In genomic region chr11:76824885-76825265, GRCm38 (mm10) we compare ENCODE assay signal across 27 mouse cellular contexts. TPM values are rescaled to one million over a fixed set of nuclear protein-coding genes. Genes with fewer than 3 reads are reported as not detected.
DNase-seq lines count a peak whose midpoint lies in the region; ATAC-seq and TF ChIP-seq lines count a peak whose summit lies in the region.
"Had no signal": no experiment of that assay in that cellular context is flagged by ENCODE, and none has a peak within 500 bp of the region (broad histone marks: within the 10 kb centered on the region; RNA-seq: fewer than 3 reads in every experiment).

No protein-coding gene starts in this region.

- DNase-seq in forebrain, embryonic 11.5 days (ENCODE audit: low spot score): no peak
- peak; percentile 21 for DNase-seq in right cerebral cortex, adult 18-20 months
- no peak for DNase-seq in right cerebral cortex, postnatal 36 days (ENCODE audit: low spot score in 2 of 2)
- DNase-seq in urinary bladder, adult 2 months (ENCODE audit: low spot score): no peak
- no peak for DNase-seq in c-Kit-positive CD71-positive TER-119-positive erythroid progenitor cells, embryonic 14.5 days (ENCODE audit: low spot score)
- DNase-seq: adrenal gland, postnatal 25 days; cerebellum, adult 9-10 months; gastrocnemius, postnatal 14 days; heart, adult 11 months; heart, postnatal 36 days; kidney, adult 2 months; kidney, postnatal 36 days; lung, postnatal 36 days; thymus, adult 18-20 months; thymus, postnatal 25 days had no signal

- no peak overlapping the region for H3K4me3 ChIP-seq in forebrain, embryonic 15.5 days
- no peak overlapping the region for H3K4me3 ChIP-seq in forebrain, embryonic 11.5 days (ENCODE audit: low read depth, low read length)
- H3K4me3 ChIP-seq in small intestine, adult 2 months (ENCODE audit: low read depth, low read length): no peak overlapping the region
- H3K4me3 ChIP-seq: embryonic facial prominence, embryonic 13.5 days; hindbrain, embryonic 12.5 days; intestine, embryonic 15.5 days; limb, embryonic 13.5 days; neural tube, embryonic 12.5 days had no signal

- peaks cover 15% of the 10 kb centered on the region for H3K4me1 ChIP-seq in forebrain, embryonic 15.5 days
- H3K4me1 ChIP-seq in forebrain, embryonic 11.5 days (replicated peaks; ENCODE audit: control insufficient read depth, insufficient read depth, low read length): no peaks in the 10 kb centered on the region
- H3K4me1 ChIP-seq in small intestine, adult 2 months (ENCODE audit: control insufficient read depth, insufficient read depth, insufficient read length, low read length): no peaks in the 10 kb centered on the region
- H3K4me1 ChIP-seq: hindbrain, embryonic 12.5 days; neural tube, embryonic 12.5 days had no signal

- ATAC-seq in forebrain, embryonic 15.5 days (replicated peaks): no peak
- ATAC-seq in forebrain, embryonic 11.5 days (replicated peaks; ENCODE audit: low FRiP score): no peak
- ATAC-seq: hindbrain, postnatal 0 days; intestine, embryonic 15.5 days; midbrain, embryonic 16.5 days had no signal

- no peaks in the 10 kb centered on the region for H3K9me3 ChIP-seq in forebrain, embryonic 15.5 days
- no peaks in the 10 kb centered on the region for H3K9me3 ChIP-seq in forebrain, embryonic 11.5 days (ENCODE audit: control insufficient read depth, low read length)
- H3K9me3 ChIP-seq: embryonic facial prominence, embryonic 13.5 days; hindbrain, embryonic 12.5 days; intestine, embryonic 15.5 days; limb, embryonic 13.5 days; neural tube, embryonic 12.5 days had no signal

- peak overlapping the region; percentile 67 for H3K27ac ChIP-seq in forebrain, embryonic 15.5 days (replicated peaks)
- H3K27ac ChIP-seq in forebrain, embryonic 11.5 days (ENCODE audit: low read depth, low read length): no peak overlapping the region
- H3K27ac ChIP-seq in small intestine, adult 2 months (ENCODE audit: insufficient read depth, low read depth, low read length): 0 out of 2 replicates have a peak overlapping the region, but pooled peaks have one; percentile 35
- H3K27ac ChIP-seq: embryonic facial prominence, embryonic 13.5 days; hindbrain, embryonic 12.5 days; hindbrain, postnatal 0 days; intestine, embryonic 15.5 days; neural tube, embryonic 12.5 days had no signal

- no peaks in the 10 kb centered on the region for H3K36me3 ChIP-seq in forebrain, embryonic 15.5 days
- H3K36me3 ChIP-seq in forebrain, embryonic 11.5 days (ENCODE audit: control insufficient read depth, insufficient read depth, low read length): no peaks in the 10 kb centered on the region
- 0 out of 2 replicates have a peak, but pooled peaks cover 1% of the 10 kb centered on the region for H3K36me3 ChIP-seq in small intestine, adult 2 months (ENCODE audit: control insufficient read depth, insufficient read depth, low read length)
- H3K36me3 ChIP-seq: embryonic facial prominence, embryonic 13.5 days; hindbrain, embryonic 12.5 days; intestine, embryonic 15.5 days; limb, embryonic 13.5 days; neural tube, embryonic 12.5 days had no signal

- no peak for TF ChIP-seq POLR2A in small intestine, adult 2 months (IDR thresholded peaks at IDR 0.05; ENCODE audit: low read depth, low read length)

- H3K27me3 ChIP-seq in forebrain, embryonic 15.5 days: no peaks in the 10 kb centered on the region
- no peaks in the 10 kb centered on the region for H3K27me3 ChIP-seq in forebrain, embryonic 11.5 days (ENCODE audit: control insufficient read depth, insufficient read depth, low read length)
- H3K27me3 ChIP-seq in small intestine, adult 2 months (ENCODE audit: control insufficient read depth, insufficient read depth, low read length): no peaks in the 10 kb centered on the region
- H3K27me3 ChIP-seq: embryonic facial prominence, embryonic 13.5 days; hindbrain, embryonic 12.5 days; intestine, embryonic 15.5 days; limb, embryonic 13.5 days; neural tube, embryonic 12.5 days had no signal

- no peak overlapping the region for H3K9ac ChIP-seq in forebrain, embryonic 15.5 days (replicated peaks)
- no peak overlapping the region for H3K9ac ChIP-seq in forebrain, embryonic 11.5 days (ENCODE audit: low read length)
- H3K9ac ChIP-seq: embryonic facial prominence, embryonic 13.5 days; hindbrain, embryonic 12.5 days; intestine, embryonic 15.5 days; limb, embryonic 13.5 days; neural tube, embryonic 12.5 days had no signal

- WGBS in forebrain, embryonic 15.5 days: 69% methylated on average over 9 of the region's 9 CpGs
- 91% methylated on average over 9 of the region's 9 CpGs for WGBS in forebrain, embryonic 11.5 days
- WGBS in small intestine, adult 2 months: 82% methylated on average over 9 of the region's 9 CpGs

- no peak for TF ChIP-seq CTCF in small intestine, adult 2 months (IDR thresholded peaks at IDR 0.05; ENCODE audit: extremely low read depth, insufficient read length, insufficient replicate concordance, low read depth, low read length)

- H3K4me2 ChIP-seq in forebrain, embryonic 15.5 days (replicated peaks): no peak overlapping the region
- no peak overlapping the region for H3K4me2 ChIP-seq in forebrain, embryonic 11.5 days (ENCODE audit: low read depth, low read length, severe bottlenecking)
- H3K4me2 ChIP-seq: embryonic facial prominence, embryonic 13.5 days; heart, embryonic 11.5 days; hindbrain, embryonic 12.5 days; intestine, embryonic 15.5 days; limb, embryonic 13.5 days; liver, embryonic 11.5 days; midbrain, embryonic 11.5 days; neural tube, embryonic 12.5 days had no signal

RNA-seq across cellular contexts. Expression of gene Cpd, which starts 21.9 kb away (rescaled TPM):
- 5.4 and 7.0 TPM in 2 replicates for polyA plus RNA-seq in forebrain, embryonic 15.5 days (2015; fragmentation: Nextera tagmentation; extraction: Ambion mirVana)
- 14.3 and 15.6 TPM in 2 replicates for polyA plus RNA-seq in forebrain, embryonic 11.5 days (2014; fragmentation: Nextera tagmentation; extraction: Ambion mirVana)
- polyA plus RNA-seq in small intestine, adult 2 months (2012; rRNA removed): 16.3 and 16.4 TPM in 2 replicates
- polyA plus RNA-seq in urinary bladder, adult 2 months (2012; rRNA removed): 36.3 and 41.4 TPM in 2 replicates
